Mouse (Mus musculus): ENCODE data around the gene Klhl11.

Klhl11 gene

GRCm38 (mm10) chr11:100472197-100472934 is at the start of gene Klhl11:
Gene Klhl11 (minus strand): TSS chr11:100472741.
- Histone ChIP-seq H3K27me3 (ENCODE audit: control insufficient read depth, insufficient read depth, low read length, poor library complexity, severe bottlenecking) (no peaks in the 10 kb centered on the region), H3K36me3 (ENCODE audit: control insufficient read depth, insufficient read depth, low read length, poor library complexity, severe bottlenecking) (0 out of 2 replicates have a peak, but pooled peaks cover 2% of the 10 kb centered on the region)
- peak; percentile 96 for DNase-seq (ENCODE audit: low read depth, low spot score)

GRCm38 (mm10) chr11:100520838-100521237 is 48.3 kb upstream of the Klhl11 start:
- peaks cover 4% of the 10 kb centered on the region for H3K36me3 ChIP-seq (ENCODE audit: control insufficient read depth, insufficient read depth, low read length, poor library complexity, severe bottlenecking)
- no peak for DNase-seq (ENCODE audit: low read depth, low spot score)
- no peaks in the 10 kb centered on the region for H3K27me3 ChIP-seq (ENCODE audit: control insufficient read depth, insufficient read depth, low read length, poor library complexity, severe bottlenecking)

GRCm38 (mm10) chr11:100519188-100519587 is 46.6 kb upstream of the Klhl11 start:
- Histone ChIP-seq H3K36me3 (ENCODE audit: control insufficient read depth, insufficient read depth, low read length, poor library complexity, severe bottlenecking) (peaks cover 9% of the 10 kb centered on the region), H3K27me3 (ENCODE audit: control insufficient read depth, insufficient read depth, low read length, poor library complexity, severe bottlenecking) (no peaks in the 10 kb centered on the region)
- DNase-seq (ENCODE audit: low read depth, low spot score), result no peak

- no peak for DNase-seq (ENCODE audit: low read depth, low spot score)
- H3K27me3 ChIP-seq (ENCODE audit: control insufficient read depth, insufficient read depth, low read length, poor library complexity, severe bottlenecking), result no peaks in the 10 kb centered on the region
- peaks cover 12% of the 10 kb centered on the region for H3K36me3 ChIP-seq (ENCODE audit: control insufficient read depth, insufficient read depth, low read length, poor library complexity, severe bottlenecking)
Measured at GRCm38 (mm10) chr11:100518188-100518591, 45.6 kb upstream of the Klhl11 start.

GRCm38 (mm10) chr11:100516291-100516690 is 43.8 kb upstream of the Klhl11 start:
- no peaks in the 10 kb centered on the region for H3K27me3 ChIP-seq (ENCODE audit: control insufficient read depth, insufficient read depth, low read length, poor library complexity, severe bottlenecking)
- H3K36me3 ChIP-seq (ENCODE audit: control insufficient read depth, insufficient read depth, low read length, poor library complexity, severe bottlenecking), result peaks cover 12% of the 10 kb centered on the region
- no peak for DNase-seq (ENCODE audit: low read depth, low spot score)

GRCm38 (mm10) chr11:100515789-100516188 is 43.2 kb upstream of the Klhl11 start:
- Histone ChIP-seq H3K36me3 (ENCODE audit: control insufficient read depth, insufficient read depth, low read length, poor library complexity, severe bottlenecking) (peaks cover 13% of the 10 kb centered on the region), H3K27me3 (ENCODE audit: control insufficient read depth, insufficient read depth, low read length, poor library complexity, severe bottlenecking) (no peaks in the 10 kb centered on the region)
- DNase-seq (ENCODE audit: low read depth, low spot score), result no peak

- H3K27me3 ChIP-seq (ENCODE audit: control insufficient read depth, insufficient read depth, low read length, poor library complexity, severe bottlenecking), result no peaks in the 10 kb centered on the region
- peaks cover 13% of the 10 kb centered on the region for H3K36me3 ChIP-seq (ENCODE audit: control insufficient read depth, insufficient read depth, low read length, poor library complexity, severe bottlenecking)
- DNase-seq (ENCODE audit: low read depth, low spot score), result no peak
Measured at GRCm38 (mm10) chr11:100515061-100515460, 42.5 kb upstream of the Klhl11 start.

- H3K27me3 ChIP-seq (ENCODE audit: control insufficient read depth, insufficient read depth, low read length, poor library complexity, severe bottlenecking), result no peaks in the 10 kb centered on the region
- peaks cover 13% of the 10 kb centered on the region for H3K36me3 ChIP-seq (ENCODE audit: control insufficient read depth, insufficient read depth, low read length, poor library complexity, severe bottlenecking)
- no peak for DNase-seq (ENCODE audit: low read depth, low spot score)
Measured at GRCm38 (mm10) chr11:100513716-100514115, 41.2 kb upstream of the Klhl11 start.

- Histone ChIP-seq H3K36me3 (ENCODE audit: control insufficient read depth, insufficient read depth, low read length, poor library complexity, severe bottlenecking) (peaks cover 11% of the 10 kb centered on the region), H3K27me3 (ENCODE audit: control insufficient read depth, insufficient read depth, low read length, poor library complexity, severe bottlenecking) (no peaks in the 10 kb centered on the region)
- DNase-seq (ENCODE audit: low read depth, low spot score), result peak; percentile 26
Measured at GRCm38 (mm10) chr11:100512384-100512783, 39.8 kb upstream of the Klhl11 start.

GRCm38 (mm10) chr11:100510556-100510955 is 38.0 kb upstream of the Klhl11 start:
- H3K27me3 ChIP-seq (ENCODE audit: control insufficient read depth, insufficient read depth, low read length, poor library complexity, severe bottlenecking), result no peaks in the 10 kb centered on the region
- H3K36me3 ChIP-seq (ENCODE audit: control insufficient read depth, insufficient read depth, low read length, poor library complexity, severe bottlenecking), result peaks cover 15% of the 10 kb centered on the region
- DNase-seq (ENCODE audit: low read depth, low spot score), result no peak

GRCm38 (mm10) chr11:100505997-100506396 is 33.5 kb upstream of the Klhl11 start:
- DNase-seq (ENCODE audit: low read depth, low spot score), result no peak
- Histone ChIP-seq H3K36me3 (ENCODE audit: control insufficient read depth, insufficient read depth, low read length, poor library complexity, severe bottlenecking) (peaks cover 15% of the 10 kb centered on the region), H3K27me3 (ENCODE audit: control insufficient read depth, insufficient read depth, low read length, poor library complexity, severe bottlenecking) (no peaks in the 10 kb centered on the region)

- no peaks in the 10 kb centered on the region for H3K27me3 ChIP-seq (ENCODE audit: control insufficient read depth, insufficient read depth, low read length, poor library complexity, severe bottlenecking)
- H3K36me3 ChIP-seq (ENCODE audit: control insufficient read depth, insufficient read depth, low read length, poor library complexity, severe bottlenecking), result peaks cover 15% of the 10 kb centered on the region
- DNase-seq (ENCODE audit: low read depth, low spot score), result no peak
Measured at GRCm38 (mm10) chr11:100504990-100505660, 32.6 kb upstream of the Klhl11 start.

GRCm38 (mm10) chr11:100501321-100501720 is 28.8 kb upstream of the Klhl11 start:
- H3K27me3 ChIP-seq (ENCODE audit: control insufficient read depth, insufficient read depth, low read length, poor library complexity, severe bottlenecking), result no peaks in the 10 kb centered on the region
- no peak for DNase-seq (ENCODE audit: low read depth, low spot score)
- H3K36me3 ChIP-seq (ENCODE audit: control insufficient read depth, insufficient read depth, low read length, poor library complexity, severe bottlenecking), result peaks cover 18% of the 10 kb centered on the region

- no peak for DNase-seq (ENCODE audit: low read depth, low spot score)
- no peaks in the 10 kb centered on the region for H3K27me3 ChIP-seq (ENCODE audit: control insufficient read depth, insufficient read depth, low read length, poor library complexity, severe bottlenecking)
- H3K36me3 ChIP-seq (ENCODE audit: control insufficient read depth, insufficient read depth, low read length, poor library complexity, severe bottlenecking), result peaks cover 15% of the 10 kb centered on the region
Measured at GRCm38 (mm10) chr11:100500651-100501050, 28.1 kb upstream of the Klhl11 start.

- H3K36me3 ChIP-seq (ENCODE audit: control insufficient read depth, insufficient read depth, low read length, poor library complexity, severe bottlenecking), result peaks cover 16% of the 10 kb centered on the region
- no peaks in the 10 kb centered on the region for H3K27me3 ChIP-seq (ENCODE audit: control insufficient read depth, insufficient read depth, low read length, poor library complexity, severe bottlenecking)
- no peak for DNase-seq (ENCODE audit: low read depth, low spot score)
Measured at GRCm38 (mm10) chr11:100500241-100500640, 27.7 kb upstream of the Klhl11 start.
